Mouse (Mus musculus) ES-Bruce4 (cell line): ENCODE data around the gene Kcne4. TPM values are rescaled to one million over a fixed set of nuclear protein-coding genes. Genes with fewer than 3 reads are reported as not detected.

Experiments used
- H3K27ac ChIP-seq: 2 replicates; pipeline ENCODE4 v1.5.1; 2012; ENCODE audit warnings: low read length, inconsistent platforms; ENCODE audit not compliant: insufficient read depth
- H3K27me3 ChIP-seq: 2 replicates; pipeline ENCODE4 v1.6.1; 2012; ENCODE audit warnings: mild to moderate bottlenecking, low read length, inconsistent platforms; ENCODE audit not compliant: control insufficient read depth, poor library complexity, insufficient read depth, severe bottlenecking
- H3K36me3 ChIP-seq: 2 replicates; pipeline ENCODE4 v1.6.1; 2012; ENCODE audit warnings: inconsistent platforms, mild to moderate bottlenecking, low read length, moderate library complexity; ENCODE audit not compliant: control insufficient read depth, poor library complexity, insufficient read depth, severe bottlenecking
- H3K4me1 ChIP-seq: one replicate; pipeline ENCODE4 v1.8.1; 2011; ENCODE audit warnings: low read length; ENCODE audit not compliant: control insufficient read depth, insufficient read depth
- H3K4me3 ChIP-seq: 2 replicates; pipeline ENCODE4 v1.5.1; 2011; ENCODE audit warnings: low read depth, mild to moderate bottlenecking, low read length
- H3K9ac ChIP-seq: 2 replicates; pipeline ENCODE4 v1.6.1; 2012; ENCODE audit warnings: low read depth, mild to moderate bottlenecking, inconsistent platforms; ENCODE audit not compliant: poor library complexity, severe bottlenecking
- H3K9me3 ChIP-seq: replicated peaks from 2 replicates; pipeline ENCODE4 v1.6.1; 2012; ENCODE audit warnings: mild to moderate bottlenecking, low read length, inconsistent platforms; ENCODE audit not compliant: control insufficient read depth, poor library complexity, insufficient read depth, severe bottlenecking
- CTCF ChIP-seq: IDR thresholded peaks from one replicate; pipeline ENCODE4 v1.8.1; 2011; ENCODE audit warnings: low read depth, low read length
- EP300 ChIP-seq: IDR thresholded peaks from 2 replicates; pipeline ENCODE4 v1.6.1; 2011; ENCODE audit warnings: low read depth, low read length; ENCODE audit not compliant: insufficient read depth
- POLR2A ChIP-seq: IDR thresholded peaks from one replicate; pipeline ENCODE4 v1.8.1; 2011; ENCODE audit warnings: low read length; ENCODE audit not compliant: insufficient read depth
- polyA plus RNA-seq: library from polyadenylated mRNA; stranded (reverse); fragments of >200 nt; gene quantifications from 2 replicates; pipeline ENCODE4 v1.2.4, GENCODE M21; 2011; ENCODE audit warnings: low read depth; ENCODE audit not compliant: missing spikeins, insufficient read depth, insufficient read length

Gene Kcne4
- polyA plus RNA-seq, 1 experiment, result not detected

DNA sequence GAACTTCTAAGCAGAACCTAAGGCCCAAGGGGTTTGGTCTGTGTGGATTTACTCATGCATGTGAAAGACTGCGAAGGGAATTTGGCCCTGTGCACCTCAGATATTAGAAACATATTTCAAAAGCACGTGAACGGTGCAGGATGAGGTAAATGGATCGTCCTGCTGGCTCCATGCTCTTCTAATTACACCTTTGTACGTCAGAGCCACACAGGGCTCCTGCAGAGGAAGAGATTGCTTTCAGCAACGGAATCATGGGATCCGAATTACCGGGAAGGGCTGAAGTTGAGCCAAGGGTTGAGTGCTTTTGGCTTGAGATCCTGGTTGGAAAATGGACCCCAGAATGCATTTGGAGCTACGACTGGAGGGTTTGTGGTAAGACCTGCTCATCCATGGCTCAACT lies 4.6 kb downstream of the Kcne4 start:
- Histone ChIP-seq H3K27me3 (no peaks in the 10 kb centered on the region), H3K27ac (no peak overlapping the region), H3K9ac (no peak overlapping the region), H3K4me1 (no peaks in the 10 kb centered on the region), H3K36me3 (no peaks in the 10 kb centered on the region), H3K9me3 (no peaks in the 10 kb centered on the region), H3K4me3 (no peak overlapping the region)
- TF ChIP-seq CTCF (no peak), POLR2A (no peak), EP300 (no peak)

- TF ChIP-seq EP300, result no peak
- no peak for TF ChIP-seq CTCF
- TF ChIP-seq POLR2A, result no peak
- no peaks in the 10 kb centered on the region for H3K4me1 ChIP-seq
- H3K4me3 ChIP-seq, result no peak overlapping the region
These were observed 5.3 kb downstream of the Kcne4 start for GRCm38 (mm10) chr1:78821733-78822430.

GRCm38 (mm10) chr1:78825246-78825645 lies 8.7 kb downstream of the Kcne4 start:
- H3K4me3 ChIP-seq, result no peak overlapping the region
- no peaks in the 10 kb centered on the region for H3K9me3 ChIP-seq
- no peaks in the 10 kb centered on the region for H3K27me3 ChIP-seq
- no peak overlapping the region for H3K9ac ChIP-seq
- H3K27ac ChIP-seq, result no peak overlapping the region
- H3K4me1 ChIP-seq, result no peaks in the 10 kb centered on the region
- no peaks in the 10 kb centered on the region for H3K36me3 ChIP-seq
- TF ChIP-seq POLR2A (no peak), EP300 (no peak), CTCF (no peak)

More at GRCm38 (mm10) chr1:78821733-78822430, 5.3 kb downstream of the Kcne4 start:
- no peak overlapping the region for H3K27ac ChIP-seq
- no peaks in the 10 kb centered on the region for H3K9me3 ChIP-seq
- H3K36me3 ChIP-seq, result no peaks in the 10 kb centered on the region
- H3K9ac ChIP-seq, result no peak overlapping the region
- no peaks in the 10 kb centered on the region for H3K27me3 ChIP-seq

DNA sequence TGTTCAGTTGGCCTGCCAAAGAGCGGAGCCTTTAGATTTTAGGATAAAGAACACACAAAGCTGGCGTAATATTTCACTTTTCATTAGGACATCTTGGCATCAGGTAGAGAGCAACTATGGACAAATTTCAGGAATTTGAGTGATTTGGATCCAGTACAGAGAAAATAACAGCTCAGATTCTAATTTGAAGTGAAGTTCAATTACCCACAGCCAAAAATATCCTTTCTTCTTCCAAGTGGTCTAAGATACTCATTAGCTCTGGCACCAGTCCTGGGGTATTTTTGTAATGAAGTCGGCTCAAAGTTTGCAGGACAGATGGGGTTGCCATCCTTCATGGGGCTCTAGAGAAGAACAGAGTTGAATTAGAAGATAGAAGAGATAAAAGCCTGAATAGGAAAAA lies 21.9 kb downstream of the Kcne4 start:
- Histone ChIP-seq H3K4me3 (no peak overlapping the region), H3K9me3 (no peaks in the 10 kb centered on the region), H3K4me1 (no peaks in the 10 kb centered on the region), H3K27ac (no peak overlapping the region), H3K36me3 (no peaks in the 10 kb centered on the region), H3K27me3 (no peaks in the 10 kb centered on the region), H3K9ac (no peak overlapping the region)
- no peak for TF ChIP-seq EP300
- TF ChIP-seq CTCF, result no peak
- TF ChIP-seq POLR2A, result no peak

- Histone ChIP-seq H3K9me3 (no peaks in the 10 kb centered on the region), H3K36me3 (no peaks in the 10 kb centered on the region), H3K4me1 (no peaks in the 10 kb centered on the region), H3K9ac (no peak overlapping the region), H3K4me3 (no peak overlapping the region), H3K27ac (no peak overlapping the region), H3K27me3 (no peaks in the 10 kb centered on the region)
- TF ChIP-seq CTCF, result no peak
- no peak for TF ChIP-seq EP300
These were observed 24.2 kb downstream of the Kcne4 start for GRCm38 (mm10) chr1:78840769-78841168.

DNA sequence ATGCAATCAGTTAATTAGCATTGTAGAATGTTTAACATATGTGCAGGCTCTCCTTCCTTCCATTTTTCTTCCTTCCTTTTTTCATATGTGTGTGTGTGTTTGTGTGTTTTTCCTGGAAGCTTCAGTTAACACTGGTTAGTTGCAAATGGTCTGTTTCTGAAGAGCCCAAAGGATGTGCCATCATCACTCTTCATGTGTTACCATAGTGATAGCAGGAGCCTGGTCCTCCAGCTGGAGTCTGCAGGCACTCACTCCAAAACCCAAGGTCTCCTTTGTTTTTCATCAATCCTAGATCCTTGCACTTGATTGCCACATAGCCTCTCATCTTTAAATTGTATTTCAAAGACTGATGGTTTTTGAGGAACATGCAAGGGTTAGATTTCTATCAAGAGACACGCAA lies 29.1 kb downstream of the Kcne4 start:
- Histone ChIP-seq H3K36me3 (no peaks in the 10 kb centered on the region), H3K4me1 (no peaks in the 10 kb centered on the region), H3K27me3 (no peaks in the 10 kb centered on the region), H3K27ac (no peak overlapping the region), H3K9ac (no peak overlapping the region), H3K4me3 (no peak overlapping the region), H3K9me3 (no peaks in the 10 kb centered on the region)
- TF ChIP-seq EP300 (no peak), POLR2A (no peak), CTCF (no peak)
